Mouse (Mus musculus) urinary bladder, adult 18-20 months (tissue): ENCODE results near the gene Plekhm2.

ENCODE experiments used
- DNase-seq, 2 experiments: peaks; one replicate each; pipeline ENCODE4 v3.0.0; 2022; ENCODE audit warnings: low spot score in 2 of 2, mixed read lengths in 2 of 2

Gene Plekhm2

DNA sequence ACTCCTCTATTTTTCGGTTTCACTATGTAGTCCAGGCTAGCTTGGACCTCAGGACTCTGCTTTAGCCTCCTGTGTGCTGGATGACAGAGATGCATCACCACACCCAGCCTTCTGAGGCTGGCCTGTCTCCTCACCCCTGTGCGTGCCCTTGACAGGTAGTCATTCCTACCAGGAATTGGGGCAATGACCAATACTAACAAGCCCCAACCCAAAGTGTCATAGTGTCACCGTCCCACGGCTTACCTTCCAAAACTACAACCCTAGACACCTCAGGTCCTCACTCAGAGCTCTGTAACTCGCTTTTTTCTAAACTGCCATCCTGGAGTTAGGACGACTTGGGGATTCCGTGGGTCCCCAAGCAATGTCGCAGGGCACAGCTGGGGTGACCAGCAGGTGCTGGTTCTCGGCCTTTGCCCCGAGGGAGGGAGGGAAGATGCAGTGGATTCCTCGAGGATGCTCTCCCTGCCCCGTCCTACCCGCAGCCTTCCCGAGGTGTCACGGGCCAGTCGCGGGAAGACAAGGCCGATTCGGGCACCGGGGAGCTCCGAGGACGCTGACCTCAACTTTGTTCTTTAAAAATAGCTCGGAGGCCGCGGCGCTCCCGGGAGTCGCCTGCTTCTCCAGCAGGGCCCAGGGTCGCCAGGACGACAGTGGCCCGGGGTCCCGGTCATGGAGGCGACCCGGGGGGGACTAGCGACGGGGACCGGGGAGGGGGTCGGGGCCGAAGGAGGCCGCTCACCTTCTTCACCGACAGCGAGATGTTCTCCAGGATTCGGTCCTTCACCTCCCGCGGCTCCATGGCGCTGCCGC lies 1.4 kb downstream of the Plekhm2 start:
- DNase-seq = peak in 1 of 2 experiments; percentile 41

DNA sequence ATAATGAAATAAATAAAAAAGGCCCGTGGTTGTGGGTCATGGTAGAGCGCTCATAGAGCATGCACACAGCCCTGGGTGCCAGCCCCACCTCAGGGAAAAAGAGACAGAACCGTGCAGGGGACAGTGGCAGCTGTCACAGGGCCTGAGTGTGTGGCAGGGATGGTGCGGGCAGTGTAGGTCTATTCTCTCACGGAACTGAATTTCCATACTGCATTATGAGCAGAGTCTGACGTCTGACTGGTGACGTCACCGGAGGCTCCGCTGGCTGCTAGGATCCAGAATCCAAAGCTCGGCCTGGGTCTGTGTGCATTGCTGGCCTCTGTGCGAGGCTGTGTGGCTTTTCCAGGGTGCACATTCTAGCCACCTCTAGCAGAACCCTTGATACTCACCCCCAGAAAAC lies 3.8 kb downstream of the Plekhm2 start:
- no peak for DNase-seq

DNA sequence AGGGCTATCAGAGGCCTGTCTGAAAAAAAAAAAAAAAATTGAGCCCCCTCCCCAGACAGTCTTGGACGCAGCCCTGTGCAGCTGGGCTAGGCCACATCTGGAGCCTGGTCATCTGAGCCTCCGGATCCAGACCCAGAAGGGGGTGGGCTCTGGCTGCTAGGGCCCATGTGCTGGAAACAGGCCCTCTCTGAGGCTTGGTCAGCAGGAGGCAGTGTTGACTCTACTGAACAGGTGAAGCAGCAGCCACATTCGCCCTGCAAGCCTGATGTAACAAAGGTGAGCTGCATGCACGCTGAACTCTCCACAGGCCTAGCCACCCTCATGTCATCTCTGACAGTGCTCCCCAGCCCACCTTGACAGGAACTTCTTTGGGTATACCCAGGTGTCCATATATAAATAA lies 5.0 kb downstream of the Plekhm2 start:
- no peak for DNase-seq

DNA sequence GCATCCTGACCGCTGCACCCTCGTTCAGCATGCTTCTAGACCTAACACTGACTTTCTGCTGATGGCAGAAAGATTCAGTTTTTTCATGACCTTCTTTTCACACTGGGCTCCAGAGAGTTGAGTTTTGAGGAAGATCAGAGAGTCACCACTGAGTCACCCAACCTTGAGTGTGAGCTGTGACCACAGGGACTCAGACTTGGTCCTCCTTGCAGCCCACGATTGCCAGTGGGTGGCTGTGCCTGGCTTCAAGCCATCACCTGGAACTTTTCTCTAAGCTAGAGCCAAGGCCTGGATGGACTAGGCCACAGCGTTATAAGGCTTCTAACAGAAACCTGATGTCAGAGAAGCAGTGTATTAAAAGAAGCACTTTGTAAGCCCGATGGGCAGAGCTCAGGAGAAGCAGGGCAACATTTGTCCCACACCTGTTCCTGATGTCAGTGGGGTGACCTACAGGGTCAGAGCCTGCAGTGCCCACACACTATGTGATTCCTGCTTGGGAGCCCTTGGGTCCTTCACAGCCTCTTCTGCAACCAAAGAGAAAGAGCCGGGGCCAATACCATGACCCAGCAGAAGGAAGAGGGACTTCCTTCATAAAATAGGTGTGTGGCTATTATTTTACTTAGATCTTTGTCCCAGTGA lies 5.7 kb downstream of the Plekhm2 start:
- no peak for DNase-seq

DNA sequence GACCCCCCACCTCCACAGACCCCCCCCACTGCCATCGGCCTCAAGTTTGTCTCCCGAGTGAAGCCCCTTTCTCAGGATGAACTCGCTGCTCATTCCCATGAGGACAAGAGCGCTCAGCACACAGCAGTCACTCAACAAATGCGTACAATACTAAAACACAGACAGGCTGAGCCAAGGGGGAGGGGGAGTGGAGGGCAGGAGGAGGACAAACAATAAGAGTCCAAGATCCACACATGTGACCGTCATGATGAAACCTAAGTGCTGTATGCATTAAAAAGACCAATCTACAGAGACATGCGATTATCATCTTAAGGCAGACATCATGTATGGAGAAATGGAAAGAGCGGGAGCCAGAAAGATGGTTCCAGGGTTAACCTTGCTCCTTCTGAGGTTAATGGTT lies 7.8 kb downstream of the Plekhm2 start:
- no peak for DNase-seq

DNA sequence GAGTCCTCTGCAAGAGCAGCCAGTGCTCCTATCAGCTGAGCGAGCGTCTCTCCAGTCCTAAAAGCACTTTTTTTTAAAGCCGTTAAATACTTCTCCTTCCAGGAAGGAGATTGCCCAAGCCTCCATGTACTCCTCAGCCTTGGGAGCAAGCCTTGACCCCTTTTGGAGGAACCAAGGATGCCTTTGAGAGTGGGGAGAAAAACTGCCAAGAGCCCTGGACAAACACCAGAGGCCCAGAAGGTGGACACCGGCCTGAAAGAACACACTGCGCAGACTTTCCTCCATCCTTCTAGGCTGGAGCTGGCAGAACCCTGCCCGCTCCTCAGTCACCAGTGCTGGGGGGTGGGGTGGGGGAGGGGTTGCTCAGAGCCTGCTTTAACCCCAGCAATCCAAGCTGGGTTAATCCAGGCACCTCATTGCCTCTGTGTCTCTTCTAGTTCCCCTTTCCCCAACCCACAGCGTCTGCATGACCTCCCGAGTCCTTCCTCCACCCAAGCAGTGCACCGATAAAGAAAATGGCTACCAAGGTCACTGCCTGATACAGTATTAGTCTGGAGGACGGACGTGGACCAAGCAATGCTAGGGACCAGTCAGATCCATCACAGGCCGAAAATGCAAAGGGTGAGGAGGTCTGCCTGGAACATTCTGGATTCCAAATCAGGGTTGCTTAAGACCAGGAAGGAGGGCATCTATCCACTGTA lies 8.6 kb downstream of the Plekhm2 start:
- no peak for DNase-seq

DNA sequence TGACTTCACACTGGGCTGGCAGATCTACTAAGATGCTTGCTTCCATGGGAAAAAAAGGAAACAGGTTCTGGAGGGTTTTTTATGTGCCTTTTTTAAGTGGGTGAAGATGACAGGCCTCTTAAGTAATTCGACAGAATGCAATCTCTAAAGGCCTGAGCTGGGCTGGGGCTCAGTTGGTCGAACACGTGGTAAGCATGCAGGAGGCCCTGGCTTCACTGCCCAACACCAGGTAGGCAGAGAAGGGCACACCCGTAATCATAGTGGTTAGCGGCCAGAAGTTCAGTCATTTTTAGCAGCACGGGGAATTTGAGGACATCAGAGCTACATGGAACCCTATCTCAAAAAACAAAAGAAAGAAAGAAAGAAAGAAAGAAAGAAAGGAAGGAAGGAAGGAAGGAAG lies 10.2 kb downstream of the Plekhm2 start:
- DNase-seq = no peak

DNA sequence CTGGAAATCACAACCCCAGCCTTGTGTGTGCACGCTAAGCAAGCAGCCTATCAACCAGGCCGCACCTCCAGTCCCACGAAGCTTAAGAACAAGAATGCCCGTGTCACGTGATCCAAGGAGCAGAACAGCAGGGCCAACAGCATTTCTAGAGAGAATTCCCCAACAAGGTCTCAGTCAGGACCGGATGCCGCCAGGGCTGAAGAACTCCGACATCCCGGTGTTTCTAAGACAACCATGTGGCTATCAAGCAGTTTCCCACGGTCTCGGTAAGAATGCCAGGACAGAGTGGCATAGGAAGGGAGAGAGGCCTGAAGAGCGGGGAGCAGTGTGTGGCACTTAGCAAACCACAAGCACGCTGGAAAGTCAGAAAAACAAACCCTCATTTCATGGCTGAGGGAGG lies 10.9 kb downstream of the Plekhm2 start:
- DNase-seq = no peak

DNA sequence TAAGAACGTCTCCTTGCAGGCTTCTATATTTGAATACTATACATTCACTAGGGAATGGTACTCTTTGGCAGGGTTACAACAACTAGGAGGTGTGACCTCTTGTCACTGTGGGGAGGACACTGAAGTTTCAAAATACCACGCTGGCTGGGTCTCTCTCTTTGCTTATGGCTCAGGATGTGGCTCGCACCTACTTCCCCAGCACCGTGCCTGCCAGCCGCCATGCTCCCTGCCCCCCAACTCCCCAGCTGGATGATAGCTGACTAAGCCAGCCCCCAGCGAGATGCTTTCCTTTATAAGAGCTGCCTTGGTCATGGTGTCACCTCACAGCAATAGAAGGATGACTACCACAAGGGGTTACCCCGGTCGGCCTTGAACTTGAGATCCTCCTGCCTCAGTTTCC lies 11.7 kb downstream of the Plekhm2 start:
- no peak for DNase-seq

DNA sequence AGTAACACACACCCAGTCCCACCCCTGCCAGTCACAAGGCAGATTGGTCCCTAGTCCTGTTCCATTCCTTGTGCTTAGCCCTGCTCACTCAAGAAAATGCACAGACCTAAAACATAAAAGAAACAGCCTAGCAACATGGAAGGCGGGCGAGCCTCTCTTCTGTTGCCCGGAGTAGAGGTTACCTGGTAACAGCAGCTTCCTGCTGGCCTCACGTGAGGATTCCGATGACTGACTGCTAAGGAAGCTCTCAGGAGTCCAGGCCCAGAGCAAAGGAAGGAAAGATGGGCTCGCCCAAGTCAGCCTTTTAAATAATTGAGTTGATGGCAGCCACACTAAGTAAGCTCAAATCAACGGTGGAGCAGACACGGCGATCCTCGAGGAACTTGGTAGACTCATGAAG lies 12.8 kb downstream of the Plekhm2 start:
- DNase-seq = no peak

DNA sequence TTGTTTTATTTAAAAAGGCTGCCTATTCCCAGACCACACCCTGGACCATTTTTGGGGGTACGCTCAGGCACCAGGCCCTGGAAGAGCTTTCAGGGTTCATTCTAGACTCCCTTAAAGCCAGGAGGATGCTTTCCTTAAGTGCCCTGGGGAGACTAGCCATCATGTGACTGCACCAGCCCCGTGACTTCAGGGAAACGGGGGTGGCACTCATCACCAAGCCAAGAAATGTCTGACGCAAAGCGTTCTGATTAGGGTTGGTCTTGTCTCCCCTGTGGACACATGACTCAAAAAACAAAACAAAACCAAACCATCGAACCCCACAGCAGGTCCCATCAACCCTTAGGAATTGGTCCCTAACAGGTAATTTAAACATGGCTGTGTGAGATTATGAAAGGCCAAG lies 13.4 kb downstream of the Plekhm2 start:
- DNase-seq = no peak

DNA sequence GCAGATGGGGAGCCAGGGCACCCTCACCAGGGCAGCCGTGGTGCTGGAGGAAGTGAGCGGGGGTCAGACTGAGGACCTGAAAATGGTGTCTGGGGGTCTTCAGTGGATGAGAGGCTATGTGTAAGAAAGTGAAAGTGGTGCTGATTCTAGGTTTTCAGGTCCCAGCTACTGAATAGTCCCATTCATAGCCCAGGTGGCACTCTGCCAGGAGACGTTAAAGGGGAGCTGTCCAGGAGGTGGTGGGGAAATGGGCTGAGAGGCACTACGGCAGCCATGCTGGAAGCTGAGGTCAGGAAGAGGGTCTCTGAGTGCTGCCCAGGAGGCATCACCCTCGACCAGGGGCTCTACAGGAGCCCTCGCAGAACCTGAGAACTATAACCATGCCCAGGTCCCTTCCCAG lies 15.5 kb downstream of the Plekhm2 start:
- DNase-seq = no peak

DNA sequence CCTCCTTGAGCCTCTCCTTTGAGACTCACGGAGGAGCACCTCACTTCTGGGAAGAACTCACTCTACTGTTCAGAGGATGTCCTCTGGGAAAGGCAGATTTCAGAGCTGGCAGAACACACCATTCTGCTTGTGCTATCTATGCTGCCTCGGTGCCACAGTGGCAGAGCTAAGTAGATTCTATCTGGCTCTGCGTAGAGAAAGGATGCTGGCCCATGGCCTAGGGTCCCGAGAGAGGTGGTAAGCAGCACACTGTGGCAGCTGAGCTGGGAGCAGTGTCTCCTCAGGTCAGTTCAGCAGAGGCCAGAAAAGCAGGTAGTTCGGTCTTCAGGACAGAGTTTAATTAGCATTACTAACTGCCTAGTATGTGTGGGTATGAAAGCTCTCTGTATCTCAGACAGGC lies 16.4 kb downstream of the Plekhm2 start:
- no peak for DNase-seq

DNA sequence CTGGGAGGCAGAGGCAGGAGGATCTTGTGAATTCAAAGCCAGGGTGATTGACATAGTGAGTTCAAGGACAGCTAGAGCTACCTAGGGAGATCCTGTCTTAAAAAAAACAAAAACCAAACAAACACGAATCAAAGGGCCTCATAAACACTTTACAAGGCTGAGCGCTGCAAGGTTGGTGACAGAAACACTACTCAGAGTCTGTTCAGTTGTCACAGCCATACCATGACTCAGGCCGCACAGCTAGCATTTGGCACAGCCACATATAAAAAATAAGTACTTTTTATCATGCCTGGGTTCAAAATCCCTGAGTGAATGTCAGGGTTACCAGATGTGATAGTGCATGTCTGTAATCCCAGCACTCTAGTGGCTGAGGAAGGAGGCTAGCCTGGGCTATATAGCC lies 17.5 kb downstream of the Plekhm2 start:
- no peak for DNase-seq

DNA sequence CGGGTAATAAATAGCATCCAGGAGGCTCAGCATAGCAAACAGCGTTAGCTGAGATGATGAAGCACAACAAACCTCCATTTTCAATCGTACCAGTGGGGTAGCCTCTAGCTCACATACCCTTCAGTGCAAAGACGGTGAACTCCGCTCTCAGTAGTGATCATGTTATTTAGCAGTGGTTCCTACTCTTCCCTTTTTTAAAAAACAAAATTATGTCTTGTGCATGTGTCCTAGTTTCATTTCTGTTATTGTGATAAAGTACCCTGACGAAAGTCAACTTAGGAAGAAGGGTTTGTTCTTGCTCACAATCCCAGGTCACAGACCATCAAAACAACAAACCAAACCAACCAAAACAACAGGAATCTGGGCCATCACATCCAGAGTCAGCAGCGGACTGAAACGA lies 18.7 kb downstream of the Plekhm2 start:
- DNase-seq = no peak

DNA sequence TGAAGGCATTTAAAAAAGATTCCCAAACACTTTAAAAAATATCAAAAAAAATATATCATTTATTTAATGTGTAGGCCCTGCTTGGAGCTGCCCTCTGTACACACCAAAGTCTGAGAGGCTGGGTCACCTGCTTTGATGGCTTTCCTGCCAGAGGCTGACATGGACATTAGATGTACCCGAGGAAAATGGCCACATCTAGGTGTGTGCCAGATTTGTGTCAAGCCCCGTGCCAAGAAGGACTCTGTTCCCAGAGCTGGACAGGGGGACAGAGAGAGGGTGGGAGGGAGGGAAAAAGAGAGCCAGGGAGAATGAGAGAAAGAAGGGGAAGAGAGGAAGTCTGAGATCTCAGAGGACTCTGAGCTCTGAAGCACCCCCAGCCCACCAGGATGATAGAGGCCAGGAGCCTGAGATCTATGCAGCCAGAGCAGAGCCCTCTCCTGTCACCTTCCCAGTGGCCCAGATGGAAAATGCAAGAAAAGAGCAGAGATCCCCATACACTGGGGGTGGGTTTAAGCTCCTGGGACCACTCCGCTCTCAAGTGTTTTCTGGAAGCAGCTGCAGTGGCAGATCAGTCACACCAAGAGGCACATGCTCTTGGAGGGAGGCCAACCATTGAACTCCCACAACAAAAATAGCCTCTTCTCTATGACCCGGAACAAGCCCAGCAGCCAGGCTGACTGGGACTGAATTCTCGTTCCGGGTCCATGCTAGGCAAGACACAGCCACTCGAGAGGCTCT lies 21.4 kb downstream of the Plekhm2 start:
- no peak for DNase-seq

DNA sequence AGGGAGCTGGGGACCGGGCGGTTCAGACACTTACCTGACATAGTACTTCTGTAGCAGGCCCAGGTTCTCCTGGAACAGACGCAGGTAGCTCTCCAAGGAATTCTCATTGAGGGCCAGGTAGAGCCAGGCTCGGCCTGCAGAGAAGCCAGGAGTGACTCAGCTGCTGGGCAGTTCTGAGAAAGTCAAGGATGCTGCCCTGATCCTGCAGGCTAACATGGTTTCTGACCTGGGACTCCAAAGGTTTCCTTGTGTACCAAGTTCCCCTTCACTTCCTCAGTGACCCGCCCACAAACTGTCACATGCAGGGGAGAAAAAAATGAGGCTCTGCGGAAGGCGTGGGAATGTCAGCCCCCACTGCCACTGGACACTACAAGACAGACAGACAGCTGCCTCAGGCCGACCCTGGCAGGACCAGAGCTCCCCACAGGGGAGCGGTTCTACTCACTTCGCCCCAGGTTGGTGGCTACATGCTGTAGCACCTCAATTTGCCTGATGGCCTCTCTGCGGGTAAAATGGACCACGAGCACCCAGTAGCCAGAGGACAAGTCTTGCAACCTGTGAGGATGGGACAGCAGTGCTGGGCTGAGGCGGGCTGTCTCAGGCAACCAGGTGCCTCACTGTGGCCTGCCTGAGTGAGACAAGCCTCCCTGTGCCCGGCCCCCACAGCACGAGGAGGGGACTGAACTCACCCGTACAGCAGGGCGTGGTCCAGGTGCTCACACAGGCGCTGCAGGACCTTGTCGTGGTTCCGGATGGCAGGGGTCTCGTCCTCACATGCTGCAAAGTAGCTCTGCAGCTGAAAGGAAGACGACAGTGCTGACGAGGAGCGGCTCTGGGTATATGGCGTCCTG lies 22.5 kb downstream of the Plekhm2 start:
- DNase-seq = no peak

DNA sequence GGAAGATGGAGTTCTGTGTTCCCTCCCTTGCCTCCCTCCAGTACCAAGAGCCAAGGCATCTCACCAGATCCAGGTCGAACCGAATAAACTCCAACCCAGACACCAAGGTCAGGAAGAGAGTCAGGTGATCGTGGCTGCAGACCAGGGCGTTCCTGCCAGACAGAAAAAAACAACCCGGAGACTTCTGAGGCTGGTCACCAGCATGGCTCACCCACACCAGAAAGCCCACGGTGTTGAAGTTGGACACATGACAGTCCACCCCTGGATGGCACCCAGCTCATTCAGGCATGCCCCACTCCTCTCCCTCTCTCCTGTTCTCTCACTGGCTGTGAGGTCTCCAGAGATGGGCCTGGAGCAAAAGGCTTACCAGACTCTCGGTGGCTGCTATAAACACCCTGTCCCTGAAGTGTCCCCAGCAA lies 23.3 kb downstream of the Plekhm2 start:
- DNase-seq = no peak

DNA sequence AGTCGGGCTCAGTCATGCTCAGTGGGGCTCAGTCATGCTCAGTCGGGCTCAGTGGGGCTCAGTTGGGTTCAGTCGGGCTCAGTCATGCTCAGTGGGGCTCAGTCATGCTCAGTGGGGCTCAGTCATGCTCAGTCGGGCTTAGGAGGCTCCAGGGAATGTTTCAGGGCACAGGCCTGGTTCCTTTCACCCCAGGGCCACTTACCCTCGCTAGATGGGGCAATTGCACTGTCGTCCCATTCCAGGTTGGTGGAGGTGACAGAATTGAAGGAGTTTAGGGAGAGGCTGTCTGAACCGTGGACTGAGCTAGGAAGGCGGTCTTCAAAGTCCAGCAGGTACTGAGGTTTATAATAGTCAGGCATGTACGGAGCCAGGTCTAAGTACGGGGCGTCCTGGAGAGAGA lies 25.2 kb downstream of the Plekhm2 start:
- DNase-seq = no peak

DNA sequence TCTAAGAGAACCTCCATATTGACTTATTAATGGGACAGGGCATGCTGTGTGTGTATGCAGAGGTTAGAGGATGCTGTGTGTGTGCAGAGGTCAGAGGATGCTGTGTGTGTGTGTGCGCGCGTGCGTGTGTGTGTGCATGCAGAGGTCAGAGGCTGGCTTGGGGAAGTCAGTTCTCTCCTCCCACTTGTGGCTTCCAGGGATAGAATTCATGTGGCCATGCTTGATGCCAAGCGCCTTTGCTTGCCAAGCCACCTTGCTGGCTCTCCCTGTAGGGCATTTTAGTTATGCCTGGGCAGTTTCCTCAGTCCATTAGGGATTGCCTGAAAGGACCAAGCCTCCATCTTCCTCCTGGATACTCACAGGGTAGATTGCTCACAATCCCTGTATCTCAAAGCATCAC lies 28.0 kb downstream of the Plekhm2 start:
- no peak for DNase-seq

DNA sequence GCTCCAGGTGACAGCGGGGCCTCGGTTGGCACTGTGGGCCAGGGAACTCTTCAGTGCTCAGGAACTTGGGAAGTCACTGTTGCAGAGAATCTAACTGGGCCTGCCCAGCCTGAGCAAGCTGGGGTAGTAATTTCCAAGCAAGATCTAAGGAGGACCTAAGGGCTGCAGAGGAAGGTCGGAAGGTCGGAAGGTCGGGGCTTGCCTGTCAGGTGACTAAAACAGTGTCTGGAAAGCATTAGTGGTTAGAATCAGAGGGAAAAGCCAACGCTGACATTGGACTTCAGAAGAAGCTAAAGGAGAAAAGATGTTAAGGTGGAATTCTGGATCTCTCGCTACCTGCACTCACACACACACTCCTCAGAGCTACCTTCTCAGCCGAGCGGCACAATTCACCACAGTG lies 28.7 kb downstream of the Plekhm2 start:
- no peak for DNase-seq
